Mouse (Mus musculus) limb, embryonic 11.5 days (tissue): ENCODE data around the gene Srpx. TPM values are rescaled to one million over a fixed set of nuclear protein-coding genes. Genes with fewer than 3 reads are reported as not detected.

ENCODE experiments used
- ATAC-seq: fragments of 200-750 bp; cut with Nextera tagmentation; 2 replicates; pipeline ENCODE4 v1.8.0; 2017; ENCODE audit warnings: low read depth; ENCODE audit not compliant: insufficient number of reproducible peaks, low FRiP score, low TSS enrichment
- DNase-seq: peaks from one replicate; pipeline ENCODE4 v3.0.0-alpha.2; 2015; ENCODE audit warnings: low spot score
- H3K27ac ChIP-seq: fragments of 300-500 bp; sonication (generic); replicated peaks from 2 replicates; pipeline ENCODE4 v1.5.1; 2014; ENCODE audit warnings: low read depth, mild to moderate bottlenecking, low read length
- H3K27me3 ChIP-seq: fragments of 300-500 bp; sonication (generic); 2 replicates; pipeline ENCODE4 v1.6.1; 2014; ENCODE audit warnings: mild to moderate bottlenecking, low read length, mixed read lengths; ENCODE audit not compliant: control insufficient read depth, insufficient read depth
- H3K36me3 ChIP-seq: fragments of 300-500 bp; sonication (generic); 2 replicates; pipeline ENCODE4 v1.6.1; 2014; ENCODE audit warnings: mild to moderate bottlenecking, low read length, moderate library complexity, mixed read lengths; ENCODE audit not compliant: control insufficient read depth, insufficient read depth
- H3K4me1 ChIP-seq: fragments of 300-500 bp; sonication (generic); 2 replicates; pipeline ENCODE4 v1.6.1; 2014; ENCODE audit warnings: low read length, mixed read lengths; ENCODE audit not compliant: control insufficient read depth, insufficient read depth
- H3K4me2 ChIP-seq: fragments of 300-500 bp; sonication (generic); 2 replicates; pipeline ENCODE4 v1.6.1; 2014; ENCODE audit warnings: low read depth, mild to moderate bottlenecking, moderate library complexity; ENCODE audit not compliant: severe bottlenecking
- H3K4me3 ChIP-seq: fragments of 300-500 bp; sonication (generic); 2 replicates; pipeline ENCODE4 v1.5.1; 2014; ENCODE audit warnings: low read depth, low read length
- H3K9ac ChIP-seq: fragments of 300-500 bp; sonication (generic); 2 replicates; pipeline ENCODE4 v1.6.1; 2014; ENCODE audit warnings: mild to moderate bottlenecking, low read length
- H3K9me3 ChIP-seq: fragments of 300-500 bp; sonication (generic); 2 replicates; pipeline ENCODE4 v1.6.1; 2016; ENCODE audit warnings: low read length; ENCODE audit not compliant: control insufficient read depth
- WGBS: fragments of 180-500 bp; shearing (Covaris S2); extraction: QIAGEN DNeasy Blood & Tissue Kit; methylation state at CpG from one replicate; pipeline ENCODE4 v1.1.7; 2014; 5-methylcytosine and 5-hydroxymethylcytosine counted together
- polyA plus RNA-seq: library from polyadenylated mRNA; unstranded; fragments of >200 nt; fragmentation: Nextera tagmentation; extraction: Ambion mirVana; gene quantifications from 2 replicates; pipeline ENCODE4 v1.2.1, GENCODE M21; 2014

Srpx gene
- polyA plus RNA-seq, 1 experiment from 2014 or later: 4.8 TPM

GRCm38 (mm10) chrX:10010202-10010601 lies 107.3 kb downstream of the Srpx start:
- no peaks in the 10 kb centered on the region for H3K4me1 ChIP-seq
- H3K27ac ChIP-seq: no peak overlapping the region
- no peak for ATAC-seq
- no peaks in the 10 kb centered on the region for H3K9me3 ChIP-seq
- DNase-seq: no peak
- H3K36me3 ChIP-seq: no peaks in the 10 kb centered on the region
- H3K4me3 ChIP-seq: no peak overlapping the region
- H3K27me3 ChIP-seq: no peaks in the 10 kb centered on the region
- no peak overlapping the region for H3K4me2 ChIP-seq
- no peak overlapping the region for H3K9ac ChIP-seq

GRCm38 (mm10) chrX:10007675-10008270 lies 109.7 kb downstream of the Srpx start:
- H3K27me3 ChIP-seq: no peaks in the 10 kb centered on the region
- H3K9ac ChIP-seq: no peak overlapping the region
- WGBS: 89% methylated on average over 1 of the region's 1 CpGs
- H3K4me3 ChIP-seq: no peak overlapping the region
- no peaks in the 10 kb centered on the region for H3K9me3 ChIP-seq
- no peaks in the 10 kb centered on the region for H3K4me1 ChIP-seq
- DNase-seq (no peak), ATAC-seq (no peak)
- H3K36me3 ChIP-seq: no peaks in the 10 kb centered on the region
- H3K4me2 ChIP-seq: no peak overlapping the region
- H3K27ac ChIP-seq: no peak overlapping the region

GRCm38 (mm10) chrX:10005946-10006345 lies 111.6 kb downstream of the Srpx start:
- Histone ChIP-seq H3K9ac (no peak overlapping the region), H3K27ac (no peak overlapping the region), H3K4me2 (no peak overlapping the region), H3K9me3 (no peaks in the 10 kb centered on the region), H3K36me3 (no peaks in the 10 kb centered on the region), H3K4me1 (no peaks in the 10 kb centered on the region), H3K27me3 (no peaks in the 10 kb centered on the region), H3K4me3 (no peak overlapping the region)
- ATAC-seq: no peak
- 81% methylated on average over 1 of the region's 1 CpGs for WGBS
- DNase-seq: no peak

GRCm38 (mm10) chrX:10000718-10001117 lies 116.8 kb downstream of the Srpx start:
- no peak overlapping the region for H3K4me3 ChIP-seq
- H3K27me3 ChIP-seq: no peaks in the 10 kb centered on the region
- DNase-seq: no peak
- H3K9ac ChIP-seq: no peak overlapping the region
- WGBS: 68% methylated on average over 1 of the region's 1 CpGs
- H3K9me3 ChIP-seq: no peaks in the 10 kb centered on the region
- no peaks in the 10 kb centered on the region for H3K4me1 ChIP-seq
- H3K4me2 ChIP-seq: no peak overlapping the region
- no peaks in the 10 kb centered on the region for H3K36me3 ChIP-seq
- no peak for ATAC-seq
- no peak overlapping the region for H3K27ac ChIP-seq

Other genes with a start within 250 kb of the Srpx start
- gene Sytl5, start 232.1 kb downstream of the Srpx start, polyA plus RNA-seq: 0.11 and 0.23 TPM in 2 replicates
- 22.1 and 24.5 TPM in 2 replicates for gene Rpgr, start 99.2 kb upstream of the Srpx start, polyA plus RNA-seq
- not detected in 2 replicates for gene Otc, start 134.6 kb upstream of the Srpx start, polyA plus RNA-seq